Mouse (Mus musculus): ENCODE measurements around the gene Foxp1. TPM values are rescaled to one million over a fixed set of nuclear protein-coding genes. Genes with fewer than 3 reads are reported as not detected.
A peak's percentile ranks its signal among the peaks of the same experiment; 100 is the strongest.

Gene Foxp1
- polyA plus RNA-seq, 1 experiment = 73.4 TPM

- no peak for TF ChIP-seq CTCF (IDR thresholded peaks at IDR 0.05; ENCODE audit: low read depth, low read length)
- TF ChIP-seq POLR2A (IDR thresholded peaks at IDR 0.05; ENCODE audit: borderline replicate concordance, low read depth, low read length) = no peak
- Histone ChIP-seq H3K4me1 (ENCODE audit: control insufficient read depth, insufficient read depth, low read length) (peaks cover 47% of the 10 kb centered on the region), H3K27ac (ENCODE audit: insufficient read depth, low read depth, low read length) (no peak overlapping the region), H3K4me3 (ENCODE audit: insufficient read depth, low read length) (no peak overlapping the region)
Observed at GRCm38 (mm10) chr6:98998971-98999932, 523.3 kb downstream of the Foxp1 start.

GRCm38 (mm10) chr6:98997742-98998141, 524.8 kb downstream of the Foxp1 start:
- Histone ChIP-seq H3K4me1 (ENCODE audit: control insufficient read depth, insufficient read depth, low read length) (peaks cover 57% of the 10 kb centered on the region), H3K4me3 (ENCODE audit: insufficient read depth, low read length) (no peak overlapping the region), H3K27ac (ENCODE audit: insufficient read depth, low read depth, low read length) (peak overlapping the region; percentile 88)
- no peak for TF ChIP-seq CTCF (IDR thresholded peaks at IDR 0.05; ENCODE audit: low read depth, low read length)
- TF ChIP-seq POLR2A (IDR thresholded peaks at IDR 0.05; ENCODE audit: borderline replicate concordance, low read depth, low read length) = no peak

- no peak for TF ChIP-seq POLR2A (IDR thresholded peaks at IDR 0.05; ENCODE audit: borderline replicate concordance, low read depth, low read length)
- TF ChIP-seq CTCF (IDR thresholded peaks at IDR 0.05; ENCODE audit: low read depth, low read length) = no peak
- Histone ChIP-seq H3K4me3 (ENCODE audit: insufficient read depth, low read length) (no peak overlapping the region), H3K4me1 (ENCODE audit: control insufficient read depth, insufficient read depth, low read length) (peaks cover 63% of the 10 kb centered on the region), H3K27ac (ENCODE audit: insufficient read depth, low read depth, low read length) (no peak overlapping the region)
Observed at GRCm38 (mm10) chr6:98996822-98997221, 525.7 kb downstream of the Foxp1 start.

GRCm38 (mm10) chr6:98996346-98996745, 526.2 kb downstream of the Foxp1 start:
- no peak for TF ChIP-seq CTCF (IDR thresholded peaks at IDR 0.05; ENCODE audit: low read depth, low read length)
- TF ChIP-seq POLR2A (IDR thresholded peaks at IDR 0.05; ENCODE audit: borderline replicate concordance, low read depth, low read length) = no peak
- H3K4me3 ChIP-seq (ENCODE audit: insufficient read depth, low read length) = no peak overlapping the region
- H3K27ac ChIP-seq (ENCODE audit: insufficient read depth, low read depth, low read length) = no peak overlapping the region
- peaks cover 59% of the 10 kb centered on the region for H3K4me1 ChIP-seq (ENCODE audit: control insufficient read depth, insufficient read depth, low read length)

- TF ChIP-seq CTCF (IDR thresholded peaks at IDR 0.05; ENCODE audit: low read depth, low read length) (no peak), POLR2A (IDR thresholded peaks at IDR 0.05; ENCODE audit: borderline replicate concordance, low read depth, low read length) (no peak)
- Histone ChIP-seq H3K4me1 (ENCODE audit: control insufficient read depth, insufficient read depth, low read length) (peaks cover 55% of the 10 kb centered on the region), H3K27ac (ENCODE audit: insufficient read depth, low read depth, low read length) (no peak overlapping the region), H3K4me3 (ENCODE audit: insufficient read depth, low read length) (no peak overlapping the region)
Observed at GRCm38 (mm10) chr6:98995681-98996080, 526.8 kb downstream of the Foxp1 start.

- H3K4me1 ChIP-seq (ENCODE audit: control insufficient read depth, insufficient read depth, low read length) = peaks cover 49% of the 10 kb centered on the region
- H3K4me3 ChIP-seq (ENCODE audit: insufficient read depth, low read length) = no peak overlapping the region
- TF ChIP-seq CTCF (IDR thresholded peaks at IDR 0.05; ENCODE audit: low read depth, low read length) (no peak), POLR2A (IDR thresholded peaks at IDR 0.05; ENCODE audit: borderline replicate concordance, low read depth, low read length) (no peak)
- no peak overlapping the region for H3K27ac ChIP-seq (ENCODE audit: insufficient read depth, low read depth, low read length)
Observed at GRCm38 (mm10) chr6:98994902-98995301, 527.6 kb downstream of the Foxp1 start.

- H3K4me1 ChIP-seq (ENCODE audit: control insufficient read depth, insufficient read depth, low read length) = peaks cover 43% of the 10 kb centered on the region
- no peak overlapping the region for H3K27ac ChIP-seq (ENCODE audit: insufficient read depth, low read depth, low read length)
- TF ChIP-seq CTCF (IDR thresholded peaks at IDR 0.05; ENCODE audit: low read depth, low read length) (no peak), POLR2A (IDR thresholded peaks at IDR 0.05; ENCODE audit: borderline replicate concordance, low read depth, low read length) (no peak)
- no peak overlapping the region for H3K4me3 ChIP-seq (ENCODE audit: insufficient read depth, low read length)
Observed at GRCm38 (mm10) chr6:98994104-98994787, 528.3 kb downstream of the Foxp1 start.

- no peak overlapping the region for H3K4me3 ChIP-seq (ENCODE audit: insufficient read depth, low read length)
- H3K4me1 ChIP-seq (ENCODE audit: control insufficient read depth, insufficient read depth, low read length) = peaks cover 34% of the 10 kb centered on the region
- TF ChIP-seq POLR2A (IDR thresholded peaks at IDR 0.05; ENCODE audit: borderline replicate concordance, low read depth, low read length) (no peak), CTCF (IDR thresholded peaks at IDR 0.05; ENCODE audit: low read depth, low read length) (no peak)
- H3K27ac ChIP-seq (ENCODE audit: insufficient read depth, low read depth, low read length) = no peak overlapping the region
Observed at GRCm38 (mm10) chr6:98993231-98993630, 529.3 kb downstream of the Foxp1 start.

GRCm38 (mm10) chr6:98992772-98993147, 529.8 kb downstream of the Foxp1 start:
- TF ChIP-seq CTCF (IDR thresholded peaks at IDR 0.05; ENCODE audit: low read depth, low read length) (no peak), POLR2A (IDR thresholded peaks at IDR 0.05; ENCODE audit: borderline replicate concordance, low read depth, low read length) (no peak)

More at GRCm38 (mm10) chr6:98992772-98993147, 529.8 kb downstream of the Foxp1 start:
- no peak overlapping the region for H3K4me3 ChIP-seq (ENCODE audit: insufficient read depth, low read length)
- no peak overlapping the region for H3K27ac ChIP-seq (ENCODE audit: insufficient read depth, low read depth, low read length)
- H3K4me1 ChIP-seq (ENCODE audit: control insufficient read depth, insufficient read depth, low read length) = peaks cover 30% of the 10 kb centered on the region
